Mouse (Mus musculus): Measurements from ENCODE around the gene Cacna1g.
A peak's percentile ranks its signal among the peaks of the same experiment; 100 is the strongest.
"Not testable (repeated sequence)": the region's sequence is repeated elsewhere in the genome, so short reads cannot be mapped to it uniquely, and the experiment has no call there.

Cacna1g gene

DNA sequence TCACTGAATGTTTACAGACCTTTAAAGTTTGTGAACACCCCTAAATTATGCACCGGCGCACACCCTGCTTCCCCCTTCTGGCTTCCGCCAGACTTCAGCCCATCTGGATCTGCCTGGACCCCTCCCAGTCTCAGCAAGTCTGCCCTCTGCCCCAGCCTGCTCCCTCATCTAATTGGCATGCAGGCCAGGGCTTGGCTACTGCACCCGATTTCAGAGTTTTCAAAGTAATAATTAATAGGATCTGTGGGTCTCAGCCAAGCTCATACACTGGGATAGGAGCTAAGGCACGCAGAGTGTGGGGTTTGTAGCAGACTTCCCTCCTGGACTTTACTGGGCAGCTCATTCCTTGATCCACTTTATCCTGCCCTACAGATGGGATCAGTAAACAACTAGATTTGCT is 69.8 kb downstream of the Cacna1g start:
- no peak for DNase-seq (ENCODE audit: low spot score in 2 of 2)

DNA sequence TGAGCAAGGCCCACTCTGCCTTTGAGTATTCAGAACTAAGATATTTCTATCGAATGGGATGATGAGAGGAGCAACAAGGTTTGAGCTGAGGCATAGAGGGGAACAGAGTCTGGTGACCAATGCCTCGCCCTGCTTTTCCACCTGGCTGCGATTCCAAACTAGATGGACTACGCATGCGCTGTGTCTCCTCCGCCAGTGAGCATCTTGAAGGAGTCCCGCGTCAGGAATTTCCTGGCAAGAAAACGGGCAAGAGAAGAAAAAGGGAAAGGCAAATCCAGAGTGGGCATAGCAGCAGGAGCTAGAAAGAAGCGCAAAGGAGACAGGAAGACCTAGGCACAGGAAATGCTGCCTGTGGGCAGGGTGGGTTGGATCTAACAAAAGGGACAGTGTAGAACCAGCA is 70.2 kb downstream of the Cacna1g start:
- no peak for DNase-seq (ENCODE audit: low spot score in 2 of 2)

DNA sequence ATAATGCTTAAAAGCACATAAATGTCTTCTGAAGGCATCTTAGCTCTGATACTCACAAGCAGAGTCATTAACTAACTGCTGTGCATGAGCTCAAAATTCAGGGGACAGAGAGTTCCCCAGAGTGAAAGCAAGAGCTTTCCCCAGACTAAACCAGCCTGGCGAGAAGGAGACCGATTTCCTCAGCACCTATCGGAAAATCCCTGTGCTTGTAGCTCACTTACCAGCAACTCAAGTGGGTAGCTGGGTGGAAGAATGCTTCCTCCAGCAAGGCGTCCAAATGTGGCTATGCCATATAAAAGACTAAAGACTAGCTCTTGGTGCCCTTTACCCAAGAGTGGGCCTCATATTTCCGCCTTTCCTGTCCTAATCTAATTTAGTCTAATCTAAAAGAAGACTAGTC is 71.3 kb downstream of the Cacna1g start:
- DNase-seq (ENCODE audit: low spot score in 2 of 2), result no peak

DNA sequence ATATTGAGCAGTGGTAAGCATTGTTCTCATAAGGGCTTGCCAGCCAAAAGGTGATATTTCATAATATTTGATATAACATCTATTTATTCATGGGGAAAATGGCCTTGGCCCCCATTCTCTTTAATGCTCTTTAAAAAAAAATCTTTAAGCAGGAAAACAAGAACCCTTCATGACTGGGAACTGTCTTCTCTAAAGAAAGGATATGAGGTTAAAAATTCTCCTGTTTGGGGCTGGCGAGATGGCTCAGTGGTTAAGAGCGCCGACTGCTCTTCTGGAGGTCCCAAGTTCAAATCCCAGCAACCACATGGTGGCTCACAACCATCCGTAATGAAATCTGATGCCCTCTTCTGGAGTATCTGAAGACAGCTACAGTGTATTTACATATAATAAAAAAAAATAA is 72.0 kb downstream of the Cacna1g start:
- DNase-seq (ENCODE audit: low spot score in 2 of 2), result not testable (repeated sequence)

DNA sequence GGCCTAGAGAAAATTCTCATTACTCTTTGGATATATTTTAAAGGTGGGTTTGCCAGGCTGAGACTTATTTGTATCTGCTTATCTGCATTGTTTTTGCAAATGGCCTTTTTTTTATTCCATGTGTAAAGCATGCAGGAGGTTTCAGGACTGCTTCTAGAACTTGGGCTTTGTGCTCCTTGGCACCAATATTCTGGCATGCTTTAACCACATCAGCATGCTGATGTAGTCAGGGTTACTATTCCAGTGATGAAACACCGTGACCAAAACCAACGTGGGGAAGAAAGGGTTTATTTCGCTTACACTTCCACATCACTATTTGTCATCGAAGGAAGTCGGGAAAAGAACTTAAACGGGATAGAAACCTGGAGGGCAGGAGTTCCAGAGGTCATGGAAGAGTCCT is 73.0 kb downstream of the Cacna1g start:
- no peak for DNase-seq (ENCODE audit: low spot score in 2 of 2)

DNA sequence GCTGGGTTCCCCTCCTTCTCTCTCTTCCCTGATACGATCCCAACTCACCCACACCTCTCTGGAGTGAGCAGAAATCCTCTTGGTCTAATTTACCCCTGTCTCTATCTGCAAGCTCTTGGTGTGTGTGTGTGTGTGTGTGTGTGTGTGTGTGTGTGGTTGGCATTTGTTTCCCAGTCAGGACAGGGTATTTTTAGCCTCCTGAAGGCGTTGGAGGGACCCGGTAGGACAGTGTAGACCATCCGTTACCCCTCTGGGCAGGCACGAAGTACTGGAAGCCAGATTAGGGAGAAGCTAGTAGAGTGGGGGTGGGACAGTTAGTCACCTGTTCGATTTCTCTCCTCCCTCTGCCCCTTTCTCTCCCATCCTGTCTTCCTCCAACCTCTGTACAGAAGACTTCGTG is 79.9 kb downstream of the Cacna1g start:
- no peak for DNase-seq (ENCODE audit: low spot score in 2 of 2)

DNA sequence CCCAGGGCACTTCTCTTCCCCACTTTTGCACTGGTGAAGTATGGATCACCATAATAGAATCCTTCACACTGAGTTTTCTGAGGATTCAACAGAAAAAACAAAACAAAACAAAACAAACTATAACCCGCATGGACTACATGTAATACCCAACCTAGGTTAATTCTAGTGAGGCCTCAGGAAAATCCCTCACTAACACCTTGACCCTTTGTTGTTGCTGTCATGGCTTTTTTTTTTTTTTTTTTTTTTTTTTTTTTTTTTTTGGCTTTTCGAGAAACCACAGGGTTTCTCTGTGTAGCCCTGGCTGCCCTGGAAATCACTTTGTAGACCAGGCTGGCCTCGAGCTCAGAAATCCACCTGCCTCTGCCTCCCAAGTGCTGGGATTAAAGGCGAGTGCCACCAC is 80.5 kb downstream of the Cacna1g start:
- DNase-seq (ENCODE audit: low spot score in 2 of 2), result not testable (repeated sequence)

DNA sequence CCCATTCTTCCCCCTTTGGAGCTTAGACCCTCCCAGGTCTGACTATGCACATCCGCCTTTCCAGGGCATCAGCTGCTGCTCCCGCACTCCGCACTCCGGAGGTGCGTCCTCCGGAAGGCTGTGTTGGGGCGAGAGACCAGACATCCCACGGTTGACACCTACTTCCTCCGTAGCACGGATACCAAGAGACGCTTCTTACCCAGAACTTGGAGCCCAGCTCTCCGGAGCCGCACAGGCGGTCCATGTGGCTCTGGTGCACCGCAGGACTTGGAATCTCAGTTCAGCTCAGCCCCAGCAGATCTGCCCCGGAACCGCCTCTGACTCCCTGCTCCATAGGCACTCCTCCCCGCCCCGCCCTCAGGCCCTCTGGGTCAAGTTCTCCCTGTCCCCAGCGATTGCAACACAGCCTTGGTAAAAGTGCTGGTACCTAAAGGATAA is 81.3 kb downstream of the Cacna1g start, which contains the start of gene Abcc3:
Gene Abcc3 (minus strand): TSS at position 326 of the 438 bp plus-strand sequence.
- DNase-seq (ENCODE audit: low spot score in 2 of 2), result peak in 1 of 2 experiments; percentile 70

DNA sequence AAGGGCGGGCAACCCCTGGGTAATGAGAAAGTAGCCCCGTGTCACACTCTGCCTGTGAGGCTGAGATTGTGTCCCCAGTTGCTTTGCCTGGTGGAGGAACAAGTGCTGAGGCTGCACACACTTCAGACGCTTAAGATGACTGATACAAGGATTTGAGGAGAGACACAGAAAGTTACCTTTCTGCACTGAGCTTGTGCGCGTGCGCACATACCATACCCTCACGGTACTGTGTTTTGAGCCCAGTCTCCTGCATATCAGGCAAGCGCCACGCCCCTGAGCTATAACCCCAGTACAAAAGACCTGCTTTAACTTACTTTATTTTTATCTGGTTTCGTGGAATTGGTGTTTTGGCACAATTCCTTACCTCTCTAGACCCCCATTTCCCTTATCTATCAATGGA is 82.3 kb downstream of the Cacna1g start:
- DNase-seq (ENCODE audit: low spot score in 2 of 2), result no peak

DNA sequence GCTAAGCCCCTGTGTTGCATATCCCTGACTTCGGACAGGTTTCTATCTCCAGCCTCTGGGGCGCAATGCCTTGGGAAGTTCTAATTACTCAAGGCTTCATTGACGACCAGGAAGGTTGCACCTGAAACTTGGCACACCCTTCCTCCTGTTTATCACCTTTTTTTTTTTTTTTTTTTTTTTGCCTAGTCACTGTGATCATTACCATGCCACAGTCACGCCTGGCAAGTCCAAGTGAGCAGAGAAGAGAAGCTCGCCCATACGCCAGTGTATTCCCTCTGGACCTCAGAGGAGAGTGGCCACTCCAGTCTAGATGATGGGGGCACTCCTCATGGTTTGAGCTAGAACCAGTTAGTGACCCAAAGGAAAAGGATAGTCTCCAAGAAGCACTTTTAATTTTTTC is 83.2 kb downstream of the Cacna1g start:
- no peak for DNase-seq (ENCODE audit: low spot score in 2 of 2)

DNA sequence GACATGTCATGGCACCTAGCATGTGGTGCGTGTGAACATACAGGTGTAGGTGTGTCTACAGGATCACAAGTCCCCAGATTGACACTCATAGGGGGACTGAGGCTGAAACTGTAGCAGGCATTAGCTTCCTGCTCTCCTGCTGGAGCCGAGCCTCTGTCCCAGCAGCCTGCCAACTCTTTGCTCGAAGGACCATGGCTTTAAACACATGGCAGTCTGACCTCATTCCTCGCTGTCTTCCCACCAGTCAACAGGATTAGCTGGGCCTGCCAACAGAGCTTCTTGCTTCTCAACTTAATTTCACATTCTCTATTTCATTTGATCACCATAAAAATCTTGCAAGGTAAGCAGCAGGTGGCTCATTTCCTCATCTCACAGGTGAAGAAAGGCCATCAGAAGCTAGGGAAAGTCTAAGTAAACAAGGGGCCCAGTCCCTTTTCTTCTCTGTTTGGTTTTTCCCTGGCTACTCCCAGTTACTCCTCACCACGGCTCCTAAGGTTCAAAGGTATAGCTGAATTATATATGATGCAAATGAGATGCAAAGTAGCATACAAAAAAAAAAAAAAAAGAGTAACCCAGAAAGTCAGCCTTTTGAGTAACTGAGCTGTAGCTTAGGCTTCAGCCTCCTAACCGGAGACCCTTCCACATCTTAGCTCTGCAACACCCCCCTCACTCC is 84.1 kb downstream of the Cacna1g start:
- DNase-seq (ENCODE audit: low spot score in 2 of 2), result no peak

DNA sequence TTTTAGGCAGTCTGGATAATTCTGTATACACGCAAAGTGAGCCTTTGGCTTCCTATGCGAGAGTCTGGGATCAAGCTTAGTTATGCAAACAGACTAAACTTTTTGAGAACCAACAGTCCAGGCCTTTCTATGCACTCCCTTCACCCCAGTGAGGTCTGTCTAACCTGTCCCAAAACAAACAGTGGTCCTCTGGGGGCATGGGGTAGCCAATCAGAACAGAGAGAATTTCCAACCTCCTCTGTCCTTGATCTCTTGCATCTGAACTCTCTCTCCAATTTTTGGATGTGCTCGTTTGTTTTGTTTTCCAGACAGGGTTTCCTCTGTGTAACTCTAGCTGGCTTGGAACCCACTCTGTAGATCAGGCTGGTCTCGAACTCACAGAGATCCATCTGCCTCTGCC is 85.0 kb downstream of the Cacna1g start:
- DNase-seq (ENCODE audit: low spot score in 2 of 2), result no peak

DNA sequence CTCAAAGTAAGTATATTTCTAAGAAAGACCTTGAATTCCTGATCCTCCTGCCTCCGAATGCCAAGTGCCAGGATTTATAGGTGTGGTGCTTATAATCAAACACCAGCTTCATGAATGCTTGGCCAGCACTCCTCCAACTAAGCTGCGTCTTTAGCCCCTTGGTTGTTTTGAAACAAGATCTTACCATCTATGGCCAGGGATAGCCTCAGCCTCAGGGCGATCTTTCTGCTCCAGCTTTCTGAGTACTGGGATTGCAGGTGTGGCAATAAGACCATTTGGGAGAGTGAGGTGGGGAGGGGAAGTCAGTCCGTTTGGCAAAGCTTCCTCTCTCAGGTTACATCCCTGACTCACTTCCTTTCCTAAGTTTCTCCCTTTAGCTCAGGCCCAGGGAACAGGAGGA is 86.2 kb downstream of the Cacna1g start:
- DNase-seq (ENCODE audit: low spot score in 2 of 2), result no peak

DNA sequence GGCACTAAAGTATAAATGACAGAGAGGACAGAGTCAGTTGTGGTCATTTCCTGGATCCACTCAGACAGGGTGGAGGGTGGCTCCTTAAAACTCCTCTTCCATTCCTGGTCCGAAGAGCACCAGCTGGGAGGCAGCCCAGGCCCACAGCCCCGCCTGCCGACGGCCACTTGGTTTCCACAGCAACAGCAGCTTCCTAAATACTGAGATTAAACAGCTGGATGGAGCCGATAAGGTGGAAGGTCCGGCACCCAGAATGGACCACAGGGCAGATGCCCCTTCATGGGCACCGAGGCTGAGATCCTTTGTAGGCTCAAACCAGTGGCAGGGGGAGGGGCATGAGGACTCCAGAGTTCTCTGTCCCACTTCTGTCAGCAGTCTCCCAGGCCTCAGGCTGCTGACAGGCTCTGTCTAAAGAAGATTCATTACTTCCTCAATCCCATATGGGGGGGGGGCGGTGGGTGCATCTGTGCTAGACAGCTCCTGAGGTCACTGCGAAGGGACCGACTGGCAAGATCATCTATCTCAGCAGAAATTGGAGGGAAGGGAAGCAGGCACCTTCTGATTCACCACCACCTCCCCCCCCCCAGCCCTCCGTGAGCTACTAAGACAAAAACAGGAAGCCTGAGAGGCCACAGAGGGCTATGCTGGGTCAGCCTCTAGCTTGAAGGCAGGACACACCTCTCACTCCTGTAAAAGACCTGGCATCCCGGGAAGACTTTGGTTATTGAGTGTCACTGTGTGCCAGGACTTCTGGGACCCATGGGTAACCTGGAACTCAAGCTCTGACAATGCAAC is 87.8 kb downstream of the Cacna1g start:
- DNase-seq (ENCODE audit: low spot score in 2 of 2), result peak in 1 of 2 experiments; percentile 47

DNA sequence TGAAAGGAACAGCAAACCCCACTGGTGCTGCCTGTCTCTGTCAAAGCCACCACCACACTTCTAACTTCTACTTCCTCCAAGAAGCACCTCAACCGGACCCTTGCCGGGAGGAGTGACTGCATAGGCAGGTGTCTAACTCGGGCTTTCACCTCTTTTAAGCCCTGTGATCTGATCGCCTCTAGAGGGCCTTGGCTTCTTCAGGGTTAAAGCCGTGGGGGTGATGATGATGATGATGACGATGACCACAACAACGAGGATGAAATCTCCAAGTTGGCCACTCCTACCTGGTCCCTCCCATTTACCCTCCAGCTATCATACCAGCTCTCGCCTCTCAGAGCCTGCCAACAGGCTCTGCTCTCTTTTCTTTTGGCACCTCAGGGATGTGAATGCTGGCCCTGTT is 94.3 kb downstream of the Cacna1g start:
- DNase-seq (ENCODE audit: low spot score in 2 of 2), result no peak

DNA sequence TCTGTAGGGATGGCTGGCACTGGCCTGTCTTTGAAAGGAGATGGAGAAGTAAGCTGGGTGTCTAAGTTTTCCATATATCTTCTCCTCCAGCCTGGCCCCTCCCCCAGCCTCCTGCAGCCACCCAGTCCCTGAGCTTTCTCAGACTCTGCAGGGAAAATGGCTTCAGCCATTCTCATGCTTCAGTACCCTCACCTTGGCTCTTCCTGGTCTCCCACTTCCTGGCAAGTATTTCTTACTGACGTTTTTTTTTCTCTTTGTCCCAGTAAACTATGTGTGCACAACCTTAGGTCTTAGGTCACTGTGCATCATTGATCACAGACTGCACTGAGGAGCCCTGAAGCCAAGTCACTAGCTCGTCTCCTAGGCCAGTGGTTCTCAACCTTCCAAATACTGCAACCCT is 94.9 kb downstream of the Cacna1g start:
- DNase-seq (ENCODE audit: low spot score in 2 of 2), result no peak

DNA sequence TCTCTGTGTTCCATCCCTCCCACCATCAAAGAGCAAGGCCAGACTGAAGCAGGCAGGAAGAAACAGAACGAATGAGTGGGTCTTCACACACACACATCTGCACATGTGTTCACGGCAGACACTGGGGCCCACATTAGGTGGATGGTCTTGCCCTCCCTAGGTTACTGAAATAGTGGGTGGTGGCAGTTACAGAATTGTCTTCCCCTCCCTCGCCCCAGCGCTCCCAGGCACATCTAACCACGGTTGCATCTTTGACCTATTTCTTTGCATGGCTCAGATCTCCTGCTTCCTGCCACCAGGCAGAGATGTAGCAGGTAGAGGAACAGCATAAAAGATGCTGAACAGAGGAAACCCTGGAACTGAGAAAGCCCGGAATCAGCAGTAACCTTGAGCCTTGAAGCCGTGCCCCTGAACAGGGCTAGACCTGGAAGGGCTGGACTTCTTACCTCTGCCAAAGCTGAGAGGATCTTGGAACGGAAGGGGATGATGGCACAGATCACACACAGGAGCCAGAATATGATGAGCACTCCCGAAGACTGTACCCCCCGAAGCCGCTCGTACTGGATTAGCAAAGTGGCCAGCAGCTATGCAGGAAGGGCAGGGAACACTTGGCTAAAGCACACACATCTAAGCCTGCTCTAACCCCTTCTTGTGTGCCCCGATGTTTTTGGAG is 99.6 kb downstream of the Cacna1g start:
- no peak for DNase-seq (ENCODE audit: low spot score in 2 of 2)

DNA sequence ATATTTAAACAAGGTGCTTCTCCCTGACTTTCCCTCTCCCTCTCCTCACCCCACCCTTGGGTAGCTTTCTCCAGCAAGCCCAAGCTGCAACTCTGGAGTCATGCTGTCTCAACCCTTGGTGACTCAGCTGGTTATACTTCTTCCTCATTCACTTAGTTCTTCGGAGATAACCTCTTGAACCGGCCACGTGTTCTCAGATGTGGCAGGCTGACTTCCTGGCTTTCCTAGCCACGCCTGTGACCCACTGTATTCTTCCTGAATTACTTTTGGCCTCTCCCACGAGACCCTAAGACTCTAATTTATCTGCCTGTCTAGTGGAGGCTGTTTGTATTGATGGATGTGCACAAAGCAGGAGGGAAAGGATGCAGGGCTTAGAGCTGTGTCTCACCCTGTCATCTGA is 103.2 kb downstream of the Cacna1g start:
- DNase-seq (ENCODE audit: low spot score in 2 of 2), result no peak

DNA sequence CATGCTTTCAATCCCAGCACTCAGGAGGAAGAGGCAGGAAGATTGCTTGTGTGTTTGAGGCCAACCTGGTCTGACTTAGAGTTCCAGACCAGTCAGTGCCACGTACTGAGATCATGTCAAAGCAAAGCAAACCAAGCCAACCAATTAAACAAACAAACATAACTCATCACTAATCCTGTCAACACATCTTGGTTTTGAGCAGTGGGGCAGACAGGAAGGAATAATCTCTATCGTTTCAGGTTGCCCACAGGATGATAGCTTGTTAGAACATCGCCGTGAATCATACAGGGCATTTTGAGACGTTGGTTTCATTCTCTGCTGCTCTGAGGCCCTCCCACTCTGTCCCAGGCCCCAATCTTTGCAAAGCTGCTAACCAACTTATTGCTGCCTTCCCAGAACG is 104.0 kb downstream of the Cacna1g start:
- DNase-seq (ENCODE audit: low spot score in 2 of 2), result no peak

DNA sequence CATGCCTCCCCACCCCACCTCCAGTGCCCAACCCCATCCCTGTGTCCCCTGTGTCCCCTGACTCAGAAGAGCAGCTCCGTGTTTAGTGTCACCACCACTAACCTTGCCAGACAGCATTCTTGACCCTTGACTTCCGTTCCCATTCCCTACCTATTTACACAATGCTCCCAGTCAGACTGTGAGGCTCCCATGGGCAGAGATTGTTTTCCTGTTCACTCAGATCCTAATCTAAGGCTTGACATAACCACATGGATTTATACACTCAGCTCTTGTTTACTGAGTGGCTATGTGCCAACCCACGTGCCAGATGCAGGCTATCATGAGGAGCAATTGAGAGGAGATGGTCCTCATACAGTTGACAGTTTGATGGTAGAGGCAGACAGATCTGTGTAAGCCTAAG is 108.7 kb downstream of the Cacna1g start:
- DNase-seq (ENCODE audit: low spot score in 2 of 2), result no peak

DNA sequence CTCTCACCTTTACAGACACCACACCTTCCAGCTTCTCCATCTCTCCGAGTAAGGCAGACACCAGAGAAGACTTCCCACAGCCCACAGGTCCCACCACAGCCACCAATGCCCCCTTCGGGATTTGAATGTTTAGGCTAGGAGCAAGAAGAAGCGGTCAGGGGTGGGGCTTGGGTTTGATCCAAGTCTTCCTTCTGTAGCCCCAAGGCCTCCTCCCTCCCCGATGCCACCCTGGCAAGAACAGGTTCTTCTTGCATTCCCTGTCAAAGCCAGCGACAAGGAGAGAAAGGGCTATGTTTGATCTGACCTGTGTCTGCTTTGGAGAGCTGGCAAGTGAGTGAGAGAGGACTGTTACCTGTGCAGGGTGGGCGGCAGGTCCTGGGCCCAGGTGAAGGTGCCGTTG is 110.3 kb downstream of the Cacna1g start:
- peak in 1 of 2 experiments; percentile 56 for DNase-seq (ENCODE audit: low spot score in 2 of 2)

DNA sequence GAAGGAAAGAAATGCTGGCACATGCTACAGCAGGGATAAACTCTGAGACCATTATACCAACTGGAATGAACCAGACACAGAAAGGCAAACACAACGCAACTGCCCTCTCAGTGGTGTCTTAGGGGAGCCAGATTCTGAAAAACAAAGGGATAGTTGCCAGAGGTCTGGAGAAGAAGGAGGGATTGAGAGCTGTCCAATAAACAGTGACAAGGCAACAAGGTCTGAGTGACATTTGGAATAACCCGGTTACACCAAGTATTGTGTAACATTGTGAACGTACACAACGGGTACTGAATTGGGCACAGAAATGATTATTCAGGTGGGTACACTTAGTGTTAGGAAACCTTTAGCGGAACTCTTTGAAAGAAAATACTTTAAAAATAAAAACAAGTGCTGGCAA is 111.9 kb downstream of the Cacna1g start:
- no peak for DNase-seq (ENCODE audit: low spot score in 2 of 2)
